Mouse (Mus musculus): ENCODE results near the gene Msh4. TPM values are rescaled to one million over a fixed set of nuclear protein-coding genes. Genes with fewer than 3 reads are reported as not detected.

Gene Msh4
- polyA plus RNA-seq, 1 experiment = 0.02 TPM

- no peaks in the 10 kb centered on the region for H3K36me3 ChIP-seq (ENCODE audit: control insufficient read depth, insufficient read depth)
- H3K79me2 ChIP-seq (ENCODE audit: control insufficient read depth, insufficient read depth) = no peaks in the 10 kb centered on the region
- TF ChIP-seq MYOG (IDR thresholded peaks at IDR 0.05; ENCODE audit: control insufficient read depth, extremely low read depth, insufficient read length) (no peak), CTCF (IDR thresholded peaks at IDR 0.05; ENCODE audit: control insufficient read depth, insufficient read depth, insufficient read length) (no peak), USF1 (IDR thresholded peaks at IDR 0.05; ENCODE audit: low read depth) (no peak), CEBPB (IDR thresholded peaks at IDR 0.05; ENCODE audit: low read depth) (no peak), MYOD1 (IDR thresholded peaks at IDR 0.05; ENCODE audit: control insufficient read depth, insufficient read length, low read depth) (no peak), MAX (IDR thresholded peaks at IDR 0.05) (no peak), FOSL1 (IDR thresholded peaks at IDR 0.05; ENCODE audit: insufficient read depth, low read length, poor library complexity, severe bottlenecking) (no peak)
- no peaks in the 10 kb centered on the region for H3K27me3 ChIP-seq (ENCODE audit: control insufficient read depth, insufficient read depth, insufficient read length)
- no peak overlapping the region for H3K4me3 ChIP-seq (ENCODE audit: insufficient read depth, poor library complexity, severe bottlenecking)
- no peak overlapping the region for H3ac ChIP-seq (ENCODE audit: control insufficient read depth, insufficient read length, low read depth)
- H3K79me3 ChIP-seq (ENCODE audit: low read depth) = no peaks in the 10 kb centered on the region
These were observed 53.7 kb downstream of the Msh4 start for GRCm38 (mm10) chr3:153852266-153852665.

- Histone ChIP-seq H3K79me3 (ENCODE audit: low read depth) (no peaks in the 10 kb centered on the region), H3K79me2 (ENCODE audit: control insufficient read depth, insufficient read depth) (no peaks in the 10 kb centered on the region), H3ac (ENCODE audit: control insufficient read depth, insufficient read length, low read depth) (no peak overlapping the region), H3K36me3 (ENCODE audit: control insufficient read depth, insufficient read depth) (no peaks in the 10 kb centered on the region), H3K4me3 (ENCODE audit: insufficient read depth, poor library complexity, severe bottlenecking) (no peak overlapping the region), H3K27me3 (ENCODE audit: control insufficient read depth, insufficient read depth, insufficient read length) (no peaks in the 10 kb centered on the region)
- TF ChIP-seq CEBPB (IDR thresholded peaks at IDR 0.05; ENCODE audit: low read depth) (no peak), MYOG (IDR thresholded peaks at IDR 0.05; ENCODE audit: control insufficient read depth, extremely low read depth, insufficient read length) (no peak), CTCF (IDR thresholded peaks at IDR 0.05; ENCODE audit: control insufficient read depth, insufficient read depth, insufficient read length) (no peak), MAX (IDR thresholded peaks at IDR 0.05) (no peak), USF1 (IDR thresholded peaks at IDR 0.05; ENCODE audit: low read depth) (no peak), FOSL1 (IDR thresholded peaks at IDR 0.05; ENCODE audit: insufficient read depth, low read length, poor library complexity, severe bottlenecking) (no peak), MYOD1 (IDR thresholded peaks at IDR 0.05; ENCODE audit: control insufficient read depth, insufficient read length, low read depth) (no peak)
These were observed 55.2 kb downstream of the Msh4 start for GRCm38 (mm10) chr3:153850759-153851158.

DNA sequence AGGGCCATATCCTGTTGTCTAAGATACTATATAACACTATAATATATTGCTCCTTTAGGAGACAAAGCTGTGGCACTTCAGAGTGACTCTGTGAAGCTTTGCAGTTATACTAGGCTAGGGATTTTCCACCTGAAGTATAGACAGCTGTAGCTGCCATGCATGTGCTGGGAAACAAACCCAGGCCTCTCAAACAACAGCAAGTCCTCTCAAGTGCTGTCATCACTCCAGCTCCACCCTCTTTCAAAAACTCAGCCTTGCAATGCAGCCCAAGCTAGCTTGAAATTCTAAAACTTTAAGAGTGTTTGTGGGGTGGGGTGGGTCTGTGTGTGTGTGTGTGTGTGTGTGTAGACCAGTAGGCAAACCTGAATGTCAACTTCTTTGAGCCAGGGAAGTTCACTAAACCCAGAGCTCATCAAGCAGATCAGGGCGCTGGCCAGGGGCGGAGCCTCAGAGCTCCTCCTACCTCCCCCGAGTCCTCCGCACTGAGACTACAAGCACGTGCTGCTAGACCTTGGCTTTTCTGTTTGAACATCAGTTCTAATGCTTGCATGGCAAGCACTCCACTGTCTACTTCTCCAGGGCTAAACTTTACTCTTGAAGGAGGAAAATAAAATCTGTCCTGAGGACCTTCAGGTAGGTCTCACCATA is 56.4 kb downstream of the Msh4 start:
- Histone ChIP-seq H3K4me3 (ENCODE audit: insufficient read depth, poor library complexity, severe bottlenecking) (no peak overlapping the region), H3K27me3 (ENCODE audit: control insufficient read depth, insufficient read depth, insufficient read length) (no peaks in the 10 kb centered on the region), H3K36me3 (ENCODE audit: control insufficient read depth, insufficient read depth) (no peaks in the 10 kb centered on the region), H3ac (ENCODE audit: control insufficient read depth, insufficient read length, low read depth) (no peak overlapping the region), H3K79me3 (ENCODE audit: low read depth) (no peaks in the 10 kb centered on the region), H3K79me2 (ENCODE audit: control insufficient read depth, insufficient read depth) (no peaks in the 10 kb centered on the region)
- TF ChIP-seq CTCF (IDR thresholded peaks at IDR 0.05; ENCODE audit: control insufficient read depth, insufficient read depth, insufficient read length) (no peak), USF1 (IDR thresholded peaks at IDR 0.05; ENCODE audit: low read depth) (no peak), MYOD1 (IDR thresholded peaks at IDR 0.05; ENCODE audit: control insufficient read depth, insufficient read length, low read depth) (no peak), MAX (IDR thresholded peaks at IDR 0.05) (no peak), FOSL1 (IDR thresholded peaks at IDR 0.05; ENCODE audit: insufficient read depth, low read length, poor library complexity, severe bottlenecking) (no peak), CEBPB (IDR thresholded peaks at IDR 0.05; ENCODE audit: low read depth) (no peak), MYOG (IDR thresholded peaks at IDR 0.05; ENCODE audit: control insufficient read depth, extremely low read depth, insufficient read length) (no peak)

GRCm38 (mm10) chr3:153847207-153847733 is 58.7 kb downstream of the Msh4 start:
- Histone ChIP-seq H3K36me3 (ENCODE audit: control insufficient read depth, insufficient read depth) (no peaks in the 10 kb centered on the region), H3K27me3 (ENCODE audit: control insufficient read depth, insufficient read depth, insufficient read length) (no peaks in the 10 kb centered on the region), H3K79me3 (ENCODE audit: low read depth) (no peaks in the 10 kb centered on the region), H3K4me3 (ENCODE audit: insufficient read depth, poor library complexity, severe bottlenecking) (no peak overlapping the region), H3K79me2 (ENCODE audit: control insufficient read depth, insufficient read depth) (no peaks in the 10 kb centered on the region), H3ac (ENCODE audit: control insufficient read depth, insufficient read length, low read depth) (no peak overlapping the region)
- TF ChIP-seq FOSL1 (IDR thresholded peaks at IDR 0.05; ENCODE audit: insufficient read depth, low read length, poor library complexity, severe bottlenecking) (no peak), CTCF (IDR thresholded peaks at IDR 0.05; ENCODE audit: control insufficient read depth, insufficient read depth, insufficient read length) (no peak), USF1 (IDR thresholded peaks at IDR 0.05; ENCODE audit: low read depth) (no peak), MYOD1 (IDR thresholded peaks at IDR 0.05; ENCODE audit: control insufficient read depth, insufficient read length, low read depth) (no peak), MYOG (IDR thresholded peaks at IDR 0.05; ENCODE audit: control insufficient read depth, extremely low read depth, insufficient read length) (no peak), MAX (IDR thresholded peaks at IDR 0.05) (no peak), CEBPB (IDR thresholded peaks at IDR 0.05; ENCODE audit: low read depth) (no peak)

GRCm38 (mm10) chr3:153846109-153846508 is 59.8 kb downstream of the Msh4 start:
- Histone ChIP-seq H3K79me3 (ENCODE audit: low read depth) (no peaks in the 10 kb centered on the region), H3K27me3 (ENCODE audit: control insufficient read depth, insufficient read depth, insufficient read length) (no peaks in the 10 kb centered on the region), H3K79me2 (ENCODE audit: control insufficient read depth, insufficient read depth) (no peaks in the 10 kb centered on the region), H3K36me3 (ENCODE audit: control insufficient read depth, insufficient read depth) (no peaks in the 10 kb centered on the region), H3K4me3 (ENCODE audit: insufficient read depth, poor library complexity, severe bottlenecking) (no peak overlapping the region), H3ac (ENCODE audit: control insufficient read depth, insufficient read length, low read depth) (no peak overlapping the region)
- TF ChIP-seq MYOD1 (IDR thresholded peaks at IDR 0.05; ENCODE audit: control insufficient read depth, insufficient read length, low read depth) = no peak
- TF ChIP-seq MYOG (IDR thresholded peaks at IDR 0.05; ENCODE audit: control insufficient read depth, extremely low read depth, insufficient read length) = no peak
- no peak for TF ChIP-seq USF1 (IDR thresholded peaks at IDR 0.05; ENCODE audit: low read depth)
- TF ChIP-seq FOSL1 (IDR thresholded peaks at IDR 0.05; ENCODE audit: insufficient read depth, low read length, poor library complexity, severe bottlenecking) = no peak
- no peak for TF ChIP-seq CTCF (IDR thresholded peaks at IDR 0.05; ENCODE audit: control insufficient read depth, insufficient read depth, insufficient read length)
- TF ChIP-seq MAX (IDR thresholded peaks at IDR 0.05) = no peak
- TF ChIP-seq CEBPB (IDR thresholded peaks at IDR 0.05; ENCODE audit: low read depth) = no peak

Measured in C2C12 (cell line).